Mouse (Mus musculus) limb, embryonic 11.5 days (tissue): ENCODE results near the gene Cdipt. TPM values are rescaled to one million over a fixed set of nuclear protein-coding genes. Genes with fewer than 3 reads are reported as not detected.
A peak's percentile ranks its signal among the peaks of the same experiment; 100 is the strongest.

Source experiments
- ATAC-seq: fragments of 200-750 bp; cut with Nextera tagmentation; 2 replicates; pipeline ENCODE4 v1.8.0; 2017; ENCODE audit warnings: low read depth; ENCODE audit not compliant: insufficient number of reproducible peaks, low FRiP score, low TSS enrichment
- DNase-seq: peaks from one replicate; pipeline ENCODE4 v3.0.0-alpha.2; 2015; ENCODE audit warnings: low spot score
- H3K27ac ChIP-seq: fragments of 300-500 bp; sonication (generic); replicated peaks from 2 replicates; pipeline ENCODE4 v1.5.1; 2014; ENCODE audit warnings: low read depth, mild to moderate bottlenecking, low read length
- H3K27me3 ChIP-seq: fragments of 300-500 bp; sonication (generic); 2 replicates; pipeline ENCODE4 v1.6.1; 2014; ENCODE audit warnings: mild to moderate bottlenecking, low read length, mixed read lengths; ENCODE audit not compliant: control insufficient read depth, insufficient read depth
- H3K36me3 ChIP-seq: fragments of 300-500 bp; sonication (generic); 2 replicates; pipeline ENCODE4 v1.6.1; 2014; ENCODE audit warnings: mild to moderate bottlenecking, low read length, moderate library complexity, mixed read lengths; ENCODE audit not compliant: control insufficient read depth, insufficient read depth
- H3K4me1 ChIP-seq: fragments of 300-500 bp; sonication (generic); 2 replicates; pipeline ENCODE4 v1.6.1; 2014; ENCODE audit warnings: low read length, mixed read lengths; ENCODE audit not compliant: control insufficient read depth, insufficient read depth
- H3K4me2 ChIP-seq: fragments of 300-500 bp; sonication (generic); 2 replicates; pipeline ENCODE4 v1.6.1; 2014; ENCODE audit warnings: low read depth, mild to moderate bottlenecking, moderate library complexity; ENCODE audit not compliant: severe bottlenecking
- H3K4me3 ChIP-seq: fragments of 300-500 bp; sonication (generic); 2 replicates; pipeline ENCODE4 v1.5.1; 2014; ENCODE audit warnings: low read depth, low read length
- H3K9ac ChIP-seq: fragments of 300-500 bp; sonication (generic); 2 replicates; pipeline ENCODE4 v1.6.1; 2014; ENCODE audit warnings: mild to moderate bottlenecking, low read length
- H3K9me3 ChIP-seq: fragments of 300-500 bp; sonication (generic); 2 replicates; pipeline ENCODE4 v1.6.1; 2016; ENCODE audit warnings: low read length; ENCODE audit not compliant: control insufficient read depth
- WGBS: fragments of 180-500 bp; shearing (Covaris S2); extraction: QIAGEN DNeasy Blood & Tissue Kit; methylation state at CpG from one replicate; pipeline ENCODE4 v1.1.7; 2014; 5-methylcytosine and 5-hydroxymethylcytosine counted together
- polyA plus RNA-seq: library from polyadenylated mRNA; unstranded; fragments of >200 nt; fragmentation: Nextera tagmentation; extraction: Ambion mirVana; gene quantifications from 2 replicates; pipeline ENCODE4 v1.2.1, GENCODE M21; 2014

Cdipt gene
- polyA plus RNA-seq, 1 experiment from 2014 or later, result 68.7 TPM

DNA sequence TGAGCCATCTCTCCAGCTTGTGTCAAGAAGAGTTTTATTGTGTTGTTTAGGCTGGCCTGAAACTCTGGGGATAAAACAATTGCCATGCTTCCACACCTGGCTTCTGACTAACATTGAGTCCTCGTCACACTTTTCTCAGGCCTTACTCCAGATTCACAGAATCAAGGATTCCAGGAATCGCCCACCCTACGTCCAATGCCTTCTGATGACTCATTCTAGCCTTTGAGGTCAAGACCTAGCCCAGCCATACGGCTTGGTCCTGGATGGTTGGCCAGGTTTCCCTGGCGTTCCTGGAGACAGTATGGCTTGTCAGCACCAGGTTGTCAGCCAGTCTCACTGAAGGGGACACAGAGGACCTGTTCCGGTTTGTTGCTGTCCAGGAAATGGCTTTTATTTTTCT is 36.7 kb downstream of the Cdipt start:
- H3K4me1 ChIP-seq, result peaks cover 16% of the 10 kb centered on the region; the same call in 1 of the 2 replicates
- no peaks in the 10 kb centered on the region for H3K9me3 ChIP-seq
- H3K36me3 ChIP-seq, result peaks cover 4% of the 10 kb centered on the region; the same call in 1 of the 2 replicates
- no peaks in the 10 kb centered on the region for H3K27me3 ChIP-seq
- no peak overlapping the region for H3K9ac ChIP-seq
- H3K27ac ChIP-seq, result no peak overlapping the region
- DNase-seq, result no peak
- ATAC-seq, result no peak
- WGBS, result 90% methylated on average over 6 of the region's 6 CpGs
- H3K4me3 ChIP-seq, result no peak overlapping the region
- no peak overlapping the region for H3K4me2 ChIP-seq

DNA sequence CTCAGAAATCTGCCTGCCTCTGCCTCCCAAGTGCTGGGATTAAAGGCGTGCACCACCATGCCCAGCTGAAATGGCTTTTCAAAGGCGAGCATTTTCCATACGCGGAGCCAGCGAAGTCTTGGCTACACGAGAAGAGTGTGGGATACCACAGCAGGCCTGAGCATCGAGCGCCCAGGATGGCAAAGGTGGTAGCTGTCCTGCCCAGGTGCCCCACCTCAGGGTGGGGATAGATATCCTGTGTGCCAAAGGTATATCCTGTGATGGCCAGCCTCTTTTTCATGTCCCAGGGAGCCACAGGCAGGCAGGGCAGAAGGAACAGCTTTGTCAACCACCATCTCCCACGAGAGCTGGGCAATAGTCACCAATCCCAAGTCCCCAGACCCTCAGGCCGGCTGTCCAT is 37.1 kb downstream of the Cdipt start:
- Histone ChIP-seq H3K4me2 (no peak overlapping the region), H3K27me3 (no peaks in the 10 kb centered on the region), H3K9me3 (no peaks in the 10 kb centered on the region), H3K36me3 (peaks cover 4% of the 10 kb centered on the region; the same call in 1 of the 2 replicates), H3K27ac (no peak overlapping the region), H3K4me1 (peaks cover 16% of the 10 kb centered on the region; the same call in 1 of the 2 replicates), H3K4me3 (no peak overlapping the region), H3K9ac (no peak overlapping the region)
- ATAC-seq, result no peak
- WGBS, result 93% methylated on average over 10 of the region's 10 CpGs
- DNase-seq, result no peak

DNA sequence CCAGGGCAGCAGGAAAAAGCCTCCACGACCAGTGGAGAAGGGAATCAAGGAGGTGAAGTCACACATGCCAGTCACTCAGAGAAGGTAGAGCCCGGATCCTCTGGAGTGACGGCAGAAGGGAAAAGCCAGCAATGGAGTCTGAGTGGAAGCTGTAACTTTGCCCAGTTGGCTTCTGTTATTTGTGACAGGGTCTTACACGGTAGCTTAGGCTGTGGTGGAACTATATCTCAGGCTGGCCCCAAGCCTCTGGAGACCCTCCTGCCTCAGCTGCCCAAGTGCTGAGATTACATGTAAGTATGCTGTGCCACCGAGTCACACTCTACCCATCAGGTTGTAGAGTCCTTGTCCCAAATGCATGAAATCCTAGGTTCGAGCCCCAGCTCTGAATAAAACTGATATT is 37.7 kb downstream of the Cdipt start:
- ATAC-seq (no peak), DNase-seq (no peak)
- Histone ChIP-seq H3K4me3 (no peak overlapping the region), H3K4me1 (peaks cover 16% of the 10 kb centered on the region; the same call in 1 of the 2 replicates), H3K9me3 (no peaks in the 10 kb centered on the region), H3K4me2 (no peak overlapping the region), H3K36me3 (peaks cover 4% of the 10 kb centered on the region; the same call in 1 of the 2 replicates), H3K9ac (no peak overlapping the region), H3K27me3 (no peaks in the 10 kb centered on the region), H3K27ac (no peak overlapping the region)
- WGBS, result 93% methylated on average over 6 of the region's 6 CpGs

DNA sequence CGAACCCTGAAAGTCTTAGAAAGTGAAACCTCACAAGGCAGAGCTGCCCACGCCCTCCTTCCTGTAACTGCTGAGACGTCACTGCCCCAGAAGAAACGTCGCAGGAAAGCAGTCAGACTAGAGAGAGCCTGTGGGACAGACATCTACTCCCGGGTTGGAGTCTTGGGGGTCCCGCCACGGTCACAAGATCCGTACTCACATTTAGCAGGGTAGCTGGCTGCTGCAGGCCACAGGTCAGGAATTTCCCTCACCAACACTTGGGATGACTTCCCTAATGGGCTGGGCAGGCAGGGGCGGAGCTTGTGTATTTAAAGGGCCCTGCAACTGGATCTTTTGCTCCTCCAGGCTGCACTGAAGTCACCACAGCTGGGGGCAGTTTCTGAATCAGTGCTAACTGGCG is 38.6 kb downstream of the Cdipt start, which contains the start of gene Mvp:
TSS of gene Mvp (minus strand) at position 302 of the 400 bp plus-strand sequence.
- Histone ChIP-seq H3K9me3 (no peaks in the 10 kb centered on the region), H3K4me2 (peak within 1 kb of the TSS; percentile 82), H3K9ac (0 out of 2 replicates have a peak within 1 kb of the TSS, but pooled peaks have one; percentile 86), H3K27me3 (no peaks in the 10 kb centered on the region), H3K4me3 (peak within 1 kb of the TSS; percentile 64), H3K27ac (no peak within 1 kb of the TSS), H3K36me3 (peaks cover 4% of the 10 kb centered on the region; the same call in 1 of the 2 replicates), H3K4me1 (peaks cover 16% of the 10 kb centered on the region; the same call in 1 of the 2 replicates)
- WGBS, result 46% methylated on average over 11 of the region's 11 CpGs
- no peak for ATAC-seq
- DNase-seq, result peak; percentile 60

DNA sequence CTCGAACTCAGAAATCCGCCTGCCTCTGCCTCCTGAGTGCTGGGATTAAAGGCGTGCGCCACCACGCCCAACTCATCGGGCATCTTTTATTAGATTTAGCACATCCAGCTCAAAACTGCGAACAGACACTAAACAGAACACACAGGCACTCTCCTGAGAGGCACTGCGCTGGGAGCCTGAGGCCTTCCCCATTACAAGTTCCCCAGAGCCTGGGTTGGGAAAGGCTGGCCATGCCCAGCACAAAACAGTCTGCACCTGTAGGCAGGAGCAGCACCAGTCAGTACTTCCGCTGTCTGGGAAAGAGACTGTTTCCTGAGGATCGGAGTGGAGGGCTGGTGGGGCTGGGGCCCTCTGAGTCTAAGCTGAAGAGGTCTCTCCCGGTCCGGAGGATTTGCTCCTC is 39.3 kb downstream of the Cdipt start:
- no peaks in the 10 kb centered on the region for H3K9me3 ChIP-seq
- H3K36me3 ChIP-seq, result peaks cover 4% of the 10 kb centered on the region; the same call in 1 of the 2 replicates
- no peaks in the 10 kb centered on the region for H3K27me3 ChIP-seq
- no peak overlapping the region for H3K27ac ChIP-seq
- WGBS, result 94% methylated on average over 12 of the region's 12 CpGs
- DNase-seq (no peak), ATAC-seq (no peak)
- H3K4me2 ChIP-seq, result peak overlapping the region; percentile 82
- peaks cover 23% of the 10 kb centered on the region for H3K4me1 ChIP-seq
- no peak overlapping the region for H3K9ac ChIP-seq
- no peak overlapping the region for H3K4me3 ChIP-seq

DNA sequence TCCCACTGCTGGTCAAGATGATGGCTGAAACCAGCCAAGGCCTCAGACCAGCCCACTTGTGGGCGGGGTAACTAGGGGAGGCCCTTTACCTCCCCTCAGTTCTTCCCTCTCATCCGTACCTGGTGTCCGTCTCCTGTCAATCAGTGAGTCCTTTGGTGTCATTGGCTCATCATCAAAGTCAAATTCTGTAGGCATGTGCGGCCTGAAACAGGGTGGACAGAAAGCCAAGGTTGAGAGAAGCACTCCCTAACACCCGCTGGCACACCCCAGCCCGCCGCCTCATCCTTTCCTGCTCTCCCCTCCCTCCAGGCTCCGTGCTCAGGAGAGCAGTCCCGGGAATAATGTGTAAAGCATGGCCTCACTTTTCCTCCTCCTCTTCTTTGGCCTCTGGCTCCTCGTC is 40.4 kb downstream of the Cdipt start:
- DNase-seq (no peak), ATAC-seq (no peak; the same call in 1 of the 2 replicates)
- H3K27me3 ChIP-seq, result no peaks in the 10 kb centered on the region
- peaks cover 32% of the 10 kb centered on the region for H3K4me1 ChIP-seq
- H3K9ac ChIP-seq, result peak overlapping the region; percentile 86
- peak overlapping the region; percentile 85 for H3K27ac ChIP-seq
- WGBS, result 2% methylated on average over 10 of the region's 10 CpGs
- H3K9me3 ChIP-seq, result no peaks in the 10 kb centered on the region
- H3K4me2 ChIP-seq, result peak overlapping the region; percentile 82
- H3K4me3 ChIP-seq, result peak overlapping the region; percentile 64
- peaks cover 4% of the 10 kb centered on the region; the same call in 1 of the 2 replicates for H3K36me3 ChIP-seq

DNA sequence TGATC is 40.6 kb downstream of the Cdipt start, which contains the start of gene Pagr1b:
TSS of gene Pagr1b (minus strand) at position 4 of the 5 bp plus-strand sequence.
- DNase-seq (no peak), ATAC-seq (no peak)
- H3K27me3 ChIP-seq, result no peaks in the 10 kb centered on the region
- H3K9me3 ChIP-seq, result no peaks in the 10 kb centered on the region
- H3K27ac ChIP-seq, result peak within 1 kb of the TSS; percentile 85
- H3K4me1 ChIP-seq, result peaks cover 34% of the 10 kb centered on the region
- H3K4me3 ChIP-seq, result peak within 1 kb of the TSS; percentile 64
- H3K9ac ChIP-seq, result peak within 1 kb of the TSS; percentile 86
- H3K36me3 ChIP-seq, result peaks cover 4% of the 10 kb centered on the region; the same call in 1 of the 2 replicates
- peak within 1 kb of the TSS; percentile 82 for H3K4me2 ChIP-seq

DNA sequence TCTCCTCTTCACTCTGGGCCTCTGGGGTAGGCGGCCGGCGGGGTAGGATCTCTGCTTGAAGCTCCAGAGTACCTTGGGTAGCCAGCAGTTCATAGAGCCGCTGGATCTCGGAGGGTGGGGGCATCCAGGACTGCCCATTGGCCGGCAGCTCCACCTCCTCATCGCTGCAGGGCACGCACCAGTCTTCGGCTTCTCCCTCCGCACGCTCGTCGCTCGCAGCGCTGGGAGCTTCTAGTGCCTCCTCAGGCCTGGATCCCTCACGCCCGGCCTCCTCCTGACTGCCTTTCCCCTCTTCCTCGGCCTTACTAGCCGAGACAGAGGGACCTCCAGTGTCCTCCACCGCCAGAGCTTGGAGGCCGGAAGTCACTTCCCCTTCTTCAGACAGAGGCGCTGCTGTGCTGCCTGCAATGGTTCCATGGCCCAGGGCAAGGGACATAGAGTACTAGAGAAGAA is 40.8 kb downstream of the Cdipt start:
- Histone ChIP-seq H3K9ac (peak overlapping the region; percentile 86), H3K4me1 (peaks cover 35% of the 10 kb centered on the region), H3K27ac (peak overlapping the region; percentile 85), H3K4me2 (peak overlapping the region; percentile 82), H3K4me3 (peak overlapping the region; percentile 64), H3K36me3 (peaks cover 4% of the 10 kb centered on the region; the same call in 1 of the 2 replicates), H3K9me3 (no peaks in the 10 kb centered on the region), H3K27me3 (no peaks in the 10 kb centered on the region)
- DNase-seq (no peak), ATAC-seq (peak; percentile 37; the same call in 1 of the 2 replicates)
- under 1% methylated on average over 22 of the region's 22 CpGs for WGBS
